Mouse (Mus musculus) left cerebral cortex, postnatal 36 days (tissue): ENCODE data around the gene Lrrc58. TPM values are rescaled to one million over a fixed set of nuclear protein-coding genes. Genes with fewer than 3 reads are reported as not detected.
A peak's percentile ranks its signal among the peaks of the same experiment; 100 is the strongest.

Experiments
- DNase-seq, 2 experiments: peaks; one replicate each; pipeline ENCODE4 v3.0.0; 2021 to 2022; ENCODE audit warnings: low spot score in 2 of 2, mixed read lengths in 1 of 2
- intact Hi-C: fragments of 180-260 bp; cut with DNase I; formaldehyde crosslinking; loops from one replicate; pipeline ENCODE4 v1.15.1; 2025
- total RNA-seq, 2 experiments: library from RNA; stranded (reverse); gene quantifications; 2 replicates each; pipeline ENCODE4 v1.2.3; 2021

Lrrc58 gene
- total RNA-seq, 2 experiments from 2014 or later = 97.3 to 105 TPM

DNA sequence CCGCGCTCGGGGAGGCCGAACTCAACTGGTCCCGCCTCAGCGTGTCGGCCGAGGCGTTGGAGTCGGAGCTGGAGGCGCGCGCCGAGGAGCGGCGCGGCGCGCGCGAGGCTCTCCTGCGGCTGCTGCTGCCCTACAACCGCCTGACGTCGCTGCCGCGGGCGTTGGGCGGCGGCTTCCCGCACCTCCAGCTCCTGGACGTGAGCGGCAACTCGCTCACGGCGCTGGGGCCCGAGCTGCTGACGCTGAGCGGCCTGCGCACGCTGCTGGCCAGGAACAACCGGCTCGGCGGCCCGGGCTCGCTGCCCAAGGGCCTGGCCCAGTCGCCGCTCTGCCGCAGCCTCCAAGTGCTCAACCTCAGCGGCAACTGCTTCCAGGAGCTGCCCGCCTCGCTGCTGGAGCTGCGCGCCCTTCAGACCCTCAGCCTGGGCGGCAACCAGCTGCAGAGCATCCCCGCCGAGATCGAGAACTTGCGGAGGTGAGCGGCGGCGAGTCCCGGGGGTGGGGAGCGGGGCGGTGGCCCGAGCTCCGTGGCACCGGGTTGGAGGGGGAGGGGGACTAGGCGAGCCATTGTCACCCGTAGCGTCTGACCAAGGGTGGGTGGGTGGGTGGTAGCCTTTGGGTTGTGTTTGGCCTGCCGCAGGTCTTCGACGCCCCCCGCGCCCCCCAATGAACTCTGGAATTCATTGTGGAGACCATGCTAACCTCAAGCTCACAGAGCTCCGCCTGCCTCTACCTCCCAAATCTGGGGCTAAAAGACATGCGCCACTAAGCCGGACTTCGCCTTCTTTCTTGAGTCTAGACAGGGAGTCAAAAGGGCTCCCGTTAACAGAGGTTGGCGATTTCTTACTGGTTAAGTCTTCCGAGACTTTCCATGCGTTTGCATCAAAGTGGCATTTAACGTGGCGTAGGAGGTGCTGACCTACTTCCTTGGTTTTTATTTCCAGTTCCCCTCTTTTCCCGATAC lies 599 bp downstream of the Lrrc58 start:
- DNase-seq = peak; percentile 24 to 41
- intact Hi-C loops = loop anchor here (1.0 to 5.0 kb wide), 4 partner anchors 56 to 220 kb away; partner anchors contain the start of gene Gsk3b

DNA sequence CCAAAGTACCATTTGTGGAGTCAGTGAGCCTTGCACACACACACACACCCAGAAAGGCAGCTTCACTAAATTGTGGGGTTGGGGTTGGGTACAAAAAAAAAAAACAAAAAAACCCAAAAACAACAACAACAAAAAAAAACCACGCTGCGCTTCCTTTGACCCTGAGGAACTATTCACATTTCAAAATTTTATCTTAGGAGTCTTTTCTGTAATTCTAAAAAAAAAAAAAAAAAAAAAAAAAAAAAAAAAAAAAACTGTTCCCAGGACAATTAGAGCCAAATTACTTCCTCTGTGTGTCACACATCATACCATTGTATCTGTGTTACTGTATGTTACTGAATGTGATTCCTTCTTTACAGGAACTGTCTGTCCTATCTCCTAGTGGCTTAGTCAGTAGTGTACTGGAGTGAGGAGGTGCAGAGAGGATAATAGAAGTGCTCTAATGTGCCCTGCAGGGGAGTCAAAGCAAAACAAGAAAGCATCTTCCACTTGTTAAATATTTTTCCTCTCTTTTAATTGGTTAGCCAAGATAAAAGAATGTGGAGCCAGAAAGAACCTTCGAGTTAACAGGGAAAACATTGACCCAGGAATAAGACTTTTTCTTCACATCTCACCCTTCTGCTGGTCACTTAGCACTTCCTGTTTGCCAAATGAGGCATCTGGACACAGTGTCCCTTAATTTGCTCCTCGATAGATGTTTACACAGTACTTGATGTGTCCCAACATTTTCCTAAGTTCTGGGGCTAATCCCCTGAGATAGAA lies 1.5 kb downstream of the Lrrc58 start:
- DNase-seq = no peak
- intact Hi-C loops = loop anchor here (1.0 to 5.0 kb wide), 4 partner anchors 57 to 219 kb away; partner anchors contain the start of gene Gsk3b

DNA sequence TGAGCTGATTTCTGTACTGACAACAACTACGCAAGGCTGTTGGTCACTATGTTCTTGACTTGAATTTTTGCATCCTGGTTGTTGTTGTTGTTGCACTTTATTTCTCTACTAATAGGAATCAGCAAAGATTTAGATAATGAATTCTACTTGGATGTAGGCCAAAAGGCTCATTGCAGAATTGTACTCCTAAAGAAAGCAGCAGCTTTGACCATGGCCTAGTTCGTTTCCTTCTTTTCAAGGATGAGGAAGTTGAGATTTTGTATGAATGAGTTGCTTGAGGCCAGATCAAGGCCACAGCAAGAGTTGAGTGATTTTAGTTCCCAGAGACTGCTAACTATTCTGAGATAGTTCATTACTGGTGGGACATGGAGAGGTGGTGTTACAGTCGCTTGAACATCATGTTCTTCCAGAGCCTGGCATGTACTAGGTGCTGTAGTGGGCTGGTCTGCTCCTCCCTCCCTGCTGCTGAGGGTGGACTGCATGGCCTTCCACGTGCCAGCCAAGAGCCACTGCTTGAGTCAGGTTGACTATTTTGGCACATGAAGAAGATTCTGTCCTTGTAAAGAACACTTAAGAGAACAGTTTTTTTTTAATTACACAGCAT lies 3.0 kb downstream of the Lrrc58 start:
- DNase-seq = peak; percentile 59
- intact Hi-C loops = no loop called here

DNA sequence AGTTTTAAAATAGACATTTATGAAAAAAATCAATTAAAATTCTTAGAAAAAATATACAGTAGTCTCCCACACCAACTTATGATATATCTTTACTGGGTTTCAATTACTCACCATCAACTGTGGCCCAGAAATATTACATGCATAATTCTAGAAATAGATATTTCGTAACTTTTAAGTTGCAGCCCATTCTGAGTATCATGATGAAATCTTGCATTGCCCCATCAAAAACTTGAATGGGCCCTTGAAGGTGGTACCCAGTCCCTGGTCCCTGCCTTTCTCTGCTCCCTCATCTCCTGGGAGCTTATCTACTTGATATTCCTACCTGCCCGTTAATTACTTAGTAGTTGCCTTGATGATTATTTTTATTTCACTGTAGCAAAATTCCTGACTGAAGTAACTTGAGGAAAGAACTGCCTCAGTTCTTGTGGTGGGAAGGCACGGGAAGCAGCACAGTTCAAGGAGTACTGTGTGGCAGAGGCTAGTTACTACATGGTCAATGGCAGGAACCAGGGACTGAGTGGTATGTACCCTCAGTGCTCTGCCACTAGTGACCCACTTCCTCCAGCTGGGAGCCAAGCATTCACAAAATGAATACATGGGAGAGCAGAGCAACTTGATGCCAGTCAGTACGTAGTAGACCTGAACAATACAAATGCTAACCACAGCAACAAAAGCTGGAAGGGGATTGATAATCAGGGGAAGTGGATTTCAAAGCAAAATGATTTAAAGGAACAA lies 6.5 kb downstream of the Lrrc58 start:
- no peak for DNase-seq
- intact Hi-C loops = no loop called here

DNA sequence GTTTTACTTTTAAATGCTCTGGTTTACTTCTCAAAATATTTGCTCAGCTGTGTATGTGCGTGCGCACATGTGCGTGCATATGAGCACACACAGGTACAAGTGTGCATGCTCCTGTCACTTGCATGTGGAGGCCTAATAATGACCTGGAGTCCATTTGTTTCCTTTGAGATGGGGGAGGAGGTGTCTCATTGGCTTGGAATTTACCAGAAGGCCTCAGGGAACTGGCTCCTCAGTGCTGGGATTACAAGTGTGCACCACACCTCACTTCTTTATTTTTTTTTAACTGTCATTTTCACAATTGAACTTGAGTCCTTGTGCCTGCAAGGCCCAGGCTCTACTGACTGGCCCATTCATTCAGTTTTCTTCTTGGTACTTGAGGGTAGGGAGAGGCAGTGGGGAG lies 9.2 kb downstream of the Lrrc58 start:
- no peak for DNase-seq
- intact Hi-C loops = no loop called here

DNA sequence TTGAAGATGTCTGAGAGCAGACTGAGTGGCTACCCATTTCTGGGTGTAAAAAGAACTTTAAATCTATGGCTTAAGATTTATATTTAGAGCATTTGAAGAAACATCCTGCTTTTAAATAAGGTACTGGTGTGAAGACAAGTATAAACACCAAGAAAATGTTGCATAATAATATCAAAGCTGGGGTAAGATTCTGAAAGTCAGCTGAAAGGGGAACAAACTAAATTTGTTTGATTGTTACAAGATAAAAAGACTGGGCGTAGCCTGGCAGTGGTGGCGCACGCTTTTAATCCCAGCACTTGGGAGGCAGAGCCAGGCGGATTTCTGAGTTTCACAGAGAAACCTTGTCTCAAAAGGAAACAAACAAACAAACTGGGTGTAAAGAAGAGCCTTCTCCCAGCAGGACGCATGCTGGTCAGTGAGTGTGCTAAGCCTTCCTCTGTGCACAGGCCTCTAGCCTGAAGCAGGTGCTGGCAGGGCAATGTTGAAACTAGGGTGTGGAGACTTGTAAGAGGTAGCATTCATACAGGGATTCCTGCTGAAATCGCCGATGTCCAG lies 10.8 kb downstream of the Lrrc58 start:
- intact Hi-C loops = no loop called here
- DNase-seq = no peak

DNA sequence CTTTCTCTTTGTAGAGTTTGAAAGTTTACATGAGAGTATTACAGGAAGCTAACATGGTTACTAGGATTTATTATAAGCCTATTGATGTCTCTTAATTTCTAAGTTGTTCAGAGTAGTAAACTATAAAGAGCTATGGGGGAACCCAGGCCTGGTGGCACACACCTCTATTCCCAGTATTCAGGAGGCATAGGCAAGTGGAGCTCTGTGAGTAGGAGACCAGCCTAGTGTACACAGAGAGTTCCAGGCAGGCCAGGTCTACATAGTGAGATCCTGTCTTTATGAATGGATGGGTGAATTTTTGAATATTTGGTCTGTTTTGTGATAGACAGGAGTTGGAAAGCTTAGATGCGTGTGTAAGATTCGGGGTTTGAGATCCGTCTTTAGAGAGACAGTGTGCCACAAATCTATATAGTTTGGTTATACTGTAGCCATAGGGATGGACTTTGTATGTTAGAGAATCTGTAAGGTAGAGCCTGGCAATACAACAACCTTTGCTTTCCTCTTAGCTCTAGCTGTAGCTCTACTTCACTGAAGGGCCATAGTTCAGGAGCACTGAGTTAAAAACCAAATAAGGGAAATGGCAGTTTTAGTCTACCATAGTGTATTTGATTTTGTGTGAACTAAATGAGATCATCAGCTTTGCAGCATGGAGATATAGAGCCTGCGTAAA lies 11.7 kb downstream of the Lrrc58 start:
- DNase-seq = no peak
- intact Hi-C loops = no loop called here

DNA sequence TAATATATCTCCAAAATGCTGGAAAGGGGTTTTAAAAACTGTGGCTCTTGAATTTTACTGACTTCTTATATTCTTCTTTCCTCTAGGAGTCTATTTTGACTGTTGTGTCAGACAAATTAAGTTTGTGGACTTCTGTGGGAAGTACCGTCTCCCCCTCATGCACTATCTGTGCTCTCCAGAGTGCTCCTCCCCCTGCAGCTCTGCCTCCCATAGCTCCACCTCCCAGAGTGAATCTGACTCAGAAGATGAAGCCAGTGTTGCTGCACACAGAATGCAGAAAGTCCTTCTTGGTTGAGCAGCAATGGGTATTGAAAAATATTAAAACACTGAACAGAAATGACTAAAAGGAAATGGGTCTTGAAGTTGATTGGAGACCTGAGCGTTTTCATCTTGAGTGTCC lies 13.0 kb downstream of the Lrrc58 start:
- DNase-seq = no peak
- intact Hi-C loops = no loop called here

DNA sequence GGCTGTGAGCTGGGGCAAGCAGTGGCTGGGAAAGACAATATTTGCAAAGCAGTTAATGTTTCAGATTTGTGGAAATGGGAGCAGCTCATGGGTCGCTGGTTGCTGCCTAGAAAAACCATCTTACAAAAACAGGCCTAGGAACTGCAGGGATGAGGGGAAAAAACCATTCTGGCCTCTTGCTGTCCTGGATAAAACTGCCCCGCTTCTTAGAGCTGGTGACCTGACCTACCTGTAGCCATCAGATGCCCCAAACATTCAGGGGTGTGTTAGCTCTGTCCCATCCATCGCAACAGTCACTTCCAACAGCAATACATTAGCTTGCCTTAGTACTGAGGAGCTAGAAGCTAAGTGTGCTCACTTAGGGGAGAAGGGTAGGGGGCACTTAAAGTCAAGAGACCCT lies 20.8 kb downstream of the Lrrc58 start:
- no peak for DNase-seq
- intact Hi-C loops = no loop called here

DNA sequence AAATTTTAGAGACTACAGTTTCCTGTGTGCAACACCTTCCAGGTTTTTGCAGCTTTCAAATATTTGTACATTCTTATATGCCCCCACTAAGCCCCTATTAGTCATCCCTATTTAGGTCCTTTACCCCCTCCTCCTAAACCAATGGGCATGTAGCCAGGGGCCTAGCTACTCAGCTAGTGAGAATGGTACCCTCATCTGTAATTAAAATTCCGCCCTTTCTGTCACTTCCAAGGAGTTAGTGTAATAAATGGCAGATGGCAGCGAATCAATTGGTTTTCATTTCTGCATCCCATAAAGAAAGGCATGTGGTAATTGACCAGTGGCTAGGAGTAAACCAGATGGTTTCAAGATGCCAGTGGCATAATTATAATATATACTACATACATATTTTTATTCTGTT lies 24.5 kb downstream of the Lrrc58 start:
- intact Hi-C loops = no loop called here

DNA sequence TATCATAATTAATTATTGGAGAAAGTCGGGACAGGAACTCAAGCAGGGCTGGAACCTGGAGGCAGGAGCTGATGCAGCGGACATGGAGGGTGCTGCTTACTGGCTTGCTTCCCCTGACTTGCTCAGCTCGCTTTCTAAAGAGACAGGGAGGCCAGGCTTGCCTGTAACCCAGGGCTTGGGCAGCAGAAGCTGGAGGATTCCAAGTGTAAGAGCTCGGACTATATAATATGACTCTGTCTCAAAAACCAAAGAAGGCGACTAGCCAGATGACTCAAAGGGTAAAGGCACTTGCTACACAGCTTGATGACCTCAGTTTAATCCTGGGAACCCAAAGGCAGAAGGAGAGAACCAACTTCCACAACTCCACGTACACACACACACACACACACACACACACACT lies 25.2 kb downstream of the Lrrc58 start:
- no peak for DNase-seq
- intact Hi-C loops = no loop called here

More for the DNA sequence above, 24.5 kb downstream of the Lrrc58 start:
- no peak for DNase-seq

DNA sequence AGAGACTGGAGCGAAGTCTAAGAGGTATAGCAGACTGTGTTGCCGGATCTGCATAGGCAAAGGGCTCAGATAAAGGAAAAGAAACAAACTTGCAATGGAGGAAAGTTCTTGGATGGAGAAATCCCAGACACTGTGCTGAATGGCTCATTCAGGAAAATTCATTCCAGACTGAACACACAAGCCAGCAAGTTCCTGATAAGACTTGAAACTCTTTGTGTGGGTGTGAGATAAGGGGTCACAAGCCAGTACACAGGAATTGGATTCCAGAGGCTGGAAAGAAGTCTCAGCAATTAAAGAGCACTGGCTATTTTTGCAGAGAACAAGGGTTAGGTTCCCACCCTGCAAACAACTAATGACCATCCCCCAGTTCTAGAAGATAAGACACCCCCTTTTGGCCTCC lies 25.8 kb downstream of the Lrrc58 start:
- intact Hi-C loops = no loop called here
- no peak for DNase-seq

DNA sequence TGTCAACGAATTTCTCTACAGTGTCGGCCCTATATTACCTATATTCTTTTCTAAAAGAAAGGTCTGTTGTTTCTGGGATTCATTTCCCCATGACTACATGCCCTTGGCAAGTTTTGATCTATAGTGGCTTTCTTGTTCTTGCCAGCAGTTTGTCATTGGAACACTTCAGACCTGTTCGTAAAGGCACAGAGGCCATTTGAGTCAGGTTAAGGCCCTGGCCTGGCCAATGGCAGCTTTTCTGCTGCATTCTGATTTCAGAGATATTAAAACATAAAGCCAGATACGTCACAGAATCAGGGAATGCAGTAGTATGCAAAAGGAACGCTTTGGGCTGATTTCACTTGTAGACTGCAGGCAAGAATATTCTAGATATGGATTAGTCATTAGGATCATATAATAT lies 30.6 kb downstream of the Lrrc58 start:
- intact Hi-C loops = no loop called here
- no peak for DNase-seq

DNA sequence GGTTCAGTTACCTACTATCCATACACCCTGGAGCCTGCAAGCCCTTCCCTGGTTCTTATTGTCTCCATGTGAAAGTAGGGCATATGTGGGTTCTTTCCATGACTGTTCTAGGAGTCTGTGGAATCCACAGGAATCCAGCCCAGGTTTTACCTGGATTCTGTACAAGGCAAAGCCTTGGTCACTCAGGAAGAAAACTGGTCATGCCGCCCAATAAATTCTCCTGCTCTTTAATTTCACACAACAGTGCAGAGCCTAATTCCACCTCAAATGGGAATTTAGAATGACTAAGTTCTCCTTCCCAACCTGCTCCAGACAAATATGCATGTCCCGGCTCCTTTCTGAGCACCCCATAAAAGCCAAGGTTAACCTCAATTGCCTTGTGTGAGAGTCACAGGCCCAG lies 31.2 kb downstream of the Lrrc58 start:
- no peak for DNase-seq
- intact Hi-C loops = no loop called here

DNA sequence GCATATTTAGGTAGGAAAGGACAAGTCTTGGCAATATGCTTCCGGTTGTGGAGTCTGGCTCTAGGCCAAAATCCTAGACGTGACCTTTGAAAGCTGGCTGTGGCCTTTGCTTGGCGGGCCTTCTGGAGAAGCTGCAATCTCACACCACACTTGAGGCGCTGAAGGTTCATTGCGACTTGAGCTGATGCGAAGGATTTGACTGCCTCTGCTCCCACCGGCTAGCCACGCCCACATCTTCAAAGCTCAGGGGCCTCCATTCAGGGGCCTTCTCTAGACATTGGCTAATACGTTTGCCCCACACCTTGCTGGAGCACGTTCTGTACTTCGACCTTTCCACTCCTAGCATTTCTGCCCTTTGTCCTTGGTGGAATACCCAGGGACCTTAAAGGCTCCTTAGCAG lies 33.1 kb downstream of the Lrrc58 start:
- intact Hi-C loops = no loop called here
- no peak for DNase-seq

DNA sequence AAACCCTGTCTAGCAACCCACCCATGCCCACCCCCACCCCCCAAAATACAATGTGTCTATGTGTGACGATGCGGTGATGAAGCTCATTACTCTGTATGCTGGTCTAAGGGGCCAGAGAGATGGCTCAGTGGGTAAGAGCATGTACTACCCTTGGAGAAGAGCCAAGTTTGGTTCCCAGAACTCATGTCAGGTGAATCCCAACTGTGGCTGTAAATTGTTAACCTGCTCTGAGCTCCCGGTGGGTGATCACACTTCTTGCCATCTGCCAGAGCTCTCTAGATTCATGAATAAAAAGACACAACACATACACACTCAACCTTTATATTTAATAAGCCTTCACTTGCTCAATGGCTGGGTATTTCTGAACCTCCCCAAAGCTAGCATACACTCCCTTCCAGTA lies 38.3 kb downstream of the Lrrc58 start:
- no peak for DNase-seq
- intact Hi-C loops = no loop called here

DNA sequence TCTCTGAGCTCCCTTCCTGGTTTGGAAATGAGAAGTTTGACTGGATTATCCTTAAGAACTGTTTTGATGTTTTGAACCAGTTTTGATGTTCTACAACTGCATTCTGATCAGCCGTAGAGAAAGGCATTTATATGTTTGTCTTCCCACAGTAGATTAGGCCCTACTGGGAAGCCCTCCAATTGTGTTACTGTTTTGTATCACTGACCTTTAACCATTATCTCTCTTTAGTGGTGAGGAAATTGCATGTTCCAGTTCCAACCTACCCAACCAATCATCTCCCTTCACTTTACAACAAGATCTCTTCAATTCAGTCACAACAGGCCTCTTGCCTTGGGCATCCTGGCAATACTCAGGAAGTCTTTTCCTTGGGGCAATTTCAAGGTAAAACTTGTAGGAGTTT lies 42.9 kb downstream of the Lrrc58 start:
- intact Hi-C loops = no loop called here

DNA sequence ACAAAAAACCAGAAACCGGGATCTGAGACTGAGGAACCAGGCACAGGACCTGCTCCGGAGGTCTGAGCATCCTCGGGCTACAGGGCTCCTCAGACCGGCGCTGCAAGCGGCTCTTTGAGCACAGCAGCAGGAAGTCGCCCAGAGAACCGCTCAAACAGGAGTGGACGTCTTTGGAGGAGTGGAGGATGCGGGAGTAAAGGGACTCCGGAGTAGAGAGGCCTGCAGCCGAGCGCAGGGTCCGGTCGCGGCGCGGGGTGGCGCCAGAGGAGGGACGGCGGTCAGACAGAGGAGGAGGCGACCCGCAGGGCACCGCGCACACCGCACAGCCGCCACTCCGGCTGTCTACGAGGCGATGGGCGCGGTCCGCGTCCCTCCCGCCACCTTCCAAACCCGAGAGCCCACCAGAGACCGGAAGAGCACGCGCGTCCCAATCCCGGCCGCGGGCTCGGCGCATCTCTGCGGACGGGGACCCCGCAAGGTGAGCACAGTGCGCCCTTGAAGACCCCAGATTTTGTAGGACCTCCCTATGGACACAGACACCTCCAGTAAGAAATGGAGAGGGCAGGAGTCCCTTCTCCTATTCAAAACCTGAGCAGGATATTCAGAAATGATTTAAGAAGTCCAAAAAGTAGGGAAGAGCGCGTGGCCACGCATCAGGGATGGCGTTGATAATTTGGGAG lies 48.1 kb downstream of the Lrrc58 start, which contains the start of gene Gpr156:
TSS of gene Gpr156 (plus strand) at position 359 of the 680 bp plus-strand sequence.
- DNase-seq = peak; percentile 42 to 56
- intact Hi-C loops = no loop called here

More for the DNA sequence above, 42.9 kb downstream of the Lrrc58 start:
- no peak for DNase-seq
